Mouse (Mus musculus): ENCODE data around the gene Stac3.

Stac3 gene

GRCm38 (mm10) chr10:127557397-127557796 lies 55.9 kb downstream of the Stac3 start:
- in situ Hi-C loops (cut with MboI, MseI), result no loop called here

All from T-helper 1 cell (primary cell).